Mouse (Mus musculus) CH12F3 (cell line): Measurements from ENCODE around the gene Elf5.

Experiments
- in situ Hi-C: fragments of 300-500 bp; cut with MboI; formaldehyde crosslinking; loops from 2 replicates; pipeline ENCODE4 v1.14.3; 2020; ENCODE audit warnings: low sequenced_read_pairs

The Elf5 gene

DNA sequence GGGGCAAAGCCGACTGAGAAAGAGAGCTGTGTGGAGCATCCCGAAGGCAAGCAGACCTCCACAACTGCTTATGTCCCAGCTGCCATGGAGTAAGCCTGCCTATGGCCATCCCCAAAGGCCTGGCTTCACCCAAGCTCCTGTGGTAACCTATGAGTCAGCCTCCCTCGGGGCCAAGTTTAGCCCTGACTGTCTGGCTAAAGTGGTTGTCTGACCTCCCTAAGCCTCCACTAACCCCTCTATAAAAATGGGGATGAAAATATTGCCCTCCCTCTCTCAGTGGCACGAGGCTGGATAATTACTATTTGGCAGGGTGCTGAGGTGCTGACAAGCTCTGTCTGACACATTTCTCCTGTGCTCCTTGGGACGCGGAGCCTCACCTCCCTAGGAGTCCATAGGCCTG is at the start of gene Elf5:
Gene Elf5, plus strand, starts transcription at position 341 of the 400 bp plus-strand sequence.
- in situ Hi-C loops = no loop called here

DNA sequence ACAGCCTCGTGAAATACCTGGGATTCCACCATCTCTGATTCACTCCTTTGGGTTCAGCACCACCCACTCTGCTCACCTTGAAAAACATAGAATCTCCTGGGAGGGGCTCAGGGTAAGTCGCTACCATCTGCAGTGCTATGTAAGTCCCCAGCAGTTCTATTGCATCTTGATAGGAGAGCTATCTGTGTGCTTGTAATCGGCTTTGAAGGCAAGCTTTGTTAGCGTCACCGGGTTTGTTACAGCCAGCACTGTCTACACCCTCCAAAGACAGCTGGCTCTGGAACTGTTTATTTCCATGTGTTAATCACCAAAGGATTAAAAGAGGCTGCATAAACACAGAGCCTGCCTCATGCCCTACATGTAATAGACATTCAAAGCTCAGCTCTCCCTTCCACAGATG is 38.9 kb upstream of the Elf5 start:
- in situ Hi-C loops = no loop called here

DNA sequence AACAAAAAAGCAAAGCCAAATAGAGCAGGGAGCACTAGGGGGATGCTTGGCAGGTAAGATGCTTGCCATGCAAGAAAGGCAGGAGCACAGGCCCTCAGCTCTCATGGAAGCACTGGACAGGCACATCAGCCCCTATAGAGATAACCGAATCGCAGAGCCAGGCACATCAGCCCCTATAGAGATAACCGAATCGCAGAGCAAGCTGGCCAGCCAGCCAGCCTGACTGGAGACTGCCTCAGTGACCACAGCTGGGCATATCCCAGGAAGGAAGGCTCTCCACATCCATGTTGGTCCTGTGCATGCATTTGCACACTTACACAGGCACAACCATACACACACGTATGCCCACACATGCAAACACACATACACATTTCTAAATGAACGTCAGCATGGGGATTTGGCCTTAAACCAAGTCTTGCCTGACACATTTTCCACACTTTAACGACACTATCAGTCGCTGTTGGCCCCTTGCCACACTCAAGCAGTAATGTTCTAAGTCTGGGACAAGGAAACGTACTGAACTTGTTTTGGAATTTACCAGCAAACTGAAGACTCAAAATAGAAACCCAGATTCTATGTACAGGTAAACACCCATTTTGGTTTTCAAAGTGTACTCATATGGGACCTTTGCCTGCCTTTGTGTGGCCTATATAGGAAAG is 31.9 kb upstream of the Elf5 start:
- in situ Hi-C loops = no loop called here

GRCm38 (mm10) chr2:103382174-103382573 is 29.3 kb upstream of the Elf5 start:
- in situ Hi-C loops = no loop called here

- in situ Hi-C loops = no loop called here
These were observed 23.6 kb upstream of the Elf5 start for GRCm38 (mm10) chr2:103387881-103388280.

DNA sequence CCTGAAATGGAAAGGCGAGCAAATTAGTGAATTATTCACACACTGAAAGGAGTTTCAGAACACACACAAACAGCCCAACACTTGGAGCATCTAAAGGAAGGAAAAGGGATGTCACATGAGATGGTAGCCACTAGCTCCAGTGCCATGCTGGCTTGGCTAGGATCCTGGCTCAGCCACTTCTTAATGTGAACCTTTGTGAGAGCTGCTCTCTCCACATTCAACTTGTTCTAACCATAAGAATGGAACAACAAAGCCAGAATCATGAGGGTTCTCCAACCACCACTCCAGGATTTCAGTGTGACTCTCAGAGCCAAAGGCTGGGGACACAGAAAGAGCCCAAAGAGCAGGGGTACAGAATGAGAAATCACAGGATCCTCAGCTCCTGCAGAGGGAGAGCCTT is 23.2 kb upstream of the Elf5 start:
- in situ Hi-C loops = no loop called here

DNA sequence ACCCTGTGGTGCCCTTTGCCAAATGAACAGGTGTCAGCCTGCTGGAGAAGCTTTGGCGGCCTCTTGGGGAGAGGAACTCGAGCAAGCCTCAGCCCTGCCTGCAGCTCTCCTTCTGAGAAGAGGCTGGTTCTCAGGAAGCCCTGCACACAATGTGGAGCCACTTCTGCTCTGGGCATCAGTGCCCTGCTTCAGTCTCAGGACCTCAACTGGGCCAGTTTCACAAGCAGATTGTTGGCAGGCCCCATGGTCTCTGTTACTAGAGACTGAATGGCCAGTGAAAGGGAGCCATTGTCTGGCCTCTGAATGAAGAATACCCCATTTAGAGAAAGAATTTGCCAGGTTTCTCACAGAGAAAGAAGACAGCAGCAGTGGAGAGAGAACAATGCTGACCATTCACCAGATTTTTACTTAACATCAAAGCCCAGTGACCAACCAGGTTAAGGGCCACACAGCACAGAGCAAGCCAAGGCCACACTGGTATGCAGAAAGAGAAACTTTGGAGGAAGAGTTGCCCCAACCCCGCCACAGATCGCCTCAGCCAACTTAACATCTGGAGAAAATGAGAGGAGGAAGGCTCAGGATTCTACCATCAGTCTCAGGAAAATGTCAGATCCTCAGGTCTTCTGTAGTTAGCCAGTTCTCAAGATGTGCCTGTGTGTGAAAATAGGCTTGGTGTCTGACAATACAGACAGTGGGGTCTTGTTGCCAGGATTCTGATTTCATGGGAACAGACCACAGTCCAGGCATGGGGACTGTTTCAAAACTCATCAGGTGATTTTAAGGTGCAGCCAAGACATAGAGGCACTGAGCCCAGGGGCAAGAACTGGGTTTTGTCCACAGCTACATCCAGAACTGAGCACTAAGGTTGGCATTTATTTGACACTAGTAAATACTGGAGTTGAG is 21.2 kb upstream of the Elf5 start:
- in situ Hi-C loops = no loop called here

DNA sequence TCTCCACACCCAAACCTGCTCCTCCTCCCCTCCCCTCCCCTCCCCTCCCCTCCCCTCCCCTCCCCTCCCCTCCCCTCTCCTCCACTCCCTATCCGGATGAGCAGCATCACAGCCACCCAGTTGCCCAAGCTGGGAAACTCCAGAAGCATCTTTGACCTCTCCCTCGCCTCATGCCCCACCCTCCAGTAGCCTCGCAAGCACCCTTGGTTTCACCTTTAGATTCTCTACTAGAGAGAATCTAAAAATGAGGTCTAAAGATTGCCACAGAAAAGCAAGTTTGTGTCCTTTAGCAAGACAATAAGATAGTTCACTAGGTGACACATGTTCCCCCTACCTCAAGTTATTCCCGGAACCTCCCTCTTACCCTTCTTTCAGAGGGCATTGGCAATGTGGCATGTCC is 19.9 kb upstream of the Elf5 start:
- in situ Hi-C loops = no loop called here

GRCm38 (mm10) chr2:103398110-103398509 is 13.4 kb upstream of the Elf5 start:
- in situ Hi-C loops = no loop called here

DNA sequence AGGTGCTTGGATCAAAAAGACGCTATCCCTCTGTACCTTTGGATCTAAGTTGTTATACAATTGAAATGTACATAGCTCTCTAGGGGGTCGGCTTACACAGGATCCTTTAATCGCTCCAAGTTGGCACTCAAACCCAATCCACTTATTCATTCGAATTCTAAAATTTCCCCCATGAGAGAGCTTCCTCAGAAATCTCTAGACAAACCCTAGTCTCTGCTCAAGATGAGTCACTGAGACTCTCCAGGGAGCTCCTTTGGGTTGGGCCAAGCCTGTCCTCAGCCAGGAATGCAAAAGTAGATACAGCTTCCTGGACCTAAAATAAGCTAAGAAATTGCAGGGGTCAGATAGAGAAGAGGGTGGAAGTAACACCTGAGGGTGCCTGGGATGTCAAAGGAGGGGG is 10.8 kb upstream of the Elf5 start:
- in situ Hi-C loops = no loop called here

- in situ Hi-C loops = no loop called here
These were observed 5.2 kb upstream of the Elf5 start for GRCm38 (mm10) chr2:103406239-103406638.

DNA sequence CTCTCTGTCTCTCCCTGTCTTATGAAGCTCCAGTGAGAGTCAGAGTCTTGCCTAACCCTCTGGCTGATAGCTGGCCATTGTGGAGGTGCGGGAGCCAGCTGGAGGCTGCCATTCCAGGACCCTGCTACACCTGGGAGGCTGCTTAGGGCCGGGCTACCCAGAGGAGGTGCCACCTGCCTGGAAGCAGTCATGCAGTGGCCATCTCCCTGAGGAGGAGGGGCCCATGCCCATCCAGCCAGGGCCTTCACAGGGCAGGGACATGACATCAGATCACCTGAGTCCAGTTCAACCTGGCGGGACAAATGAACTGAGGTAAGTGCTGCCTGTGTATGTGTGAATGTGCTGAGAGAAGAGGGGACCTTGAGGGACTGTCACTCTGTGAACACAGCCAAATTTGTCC is 328 bp downstream of the Elf5 start:
- in situ Hi-C loops = no loop called here

- in situ Hi-C loops = no loop called here
These were observed 1.9 kb downstream of the Elf5 start for GRCm38 (mm10) chr2:103413381-103413780.

- in situ Hi-C loops = no loop called here
These were observed 4.3 kb downstream of the Elf5 start for GRCm38 (mm10) chr2:103415774-103416173.

GRCm38 (mm10) chr2:103420650-103421507 is 9.4 kb downstream of the Elf5 start:
- in situ Hi-C loops = no loop called here

GRCm38 (mm10) chr2:103423884-103424283 is 12.4 kb downstream of the Elf5 start:
- in situ Hi-C loops = no loop called here

DNA sequence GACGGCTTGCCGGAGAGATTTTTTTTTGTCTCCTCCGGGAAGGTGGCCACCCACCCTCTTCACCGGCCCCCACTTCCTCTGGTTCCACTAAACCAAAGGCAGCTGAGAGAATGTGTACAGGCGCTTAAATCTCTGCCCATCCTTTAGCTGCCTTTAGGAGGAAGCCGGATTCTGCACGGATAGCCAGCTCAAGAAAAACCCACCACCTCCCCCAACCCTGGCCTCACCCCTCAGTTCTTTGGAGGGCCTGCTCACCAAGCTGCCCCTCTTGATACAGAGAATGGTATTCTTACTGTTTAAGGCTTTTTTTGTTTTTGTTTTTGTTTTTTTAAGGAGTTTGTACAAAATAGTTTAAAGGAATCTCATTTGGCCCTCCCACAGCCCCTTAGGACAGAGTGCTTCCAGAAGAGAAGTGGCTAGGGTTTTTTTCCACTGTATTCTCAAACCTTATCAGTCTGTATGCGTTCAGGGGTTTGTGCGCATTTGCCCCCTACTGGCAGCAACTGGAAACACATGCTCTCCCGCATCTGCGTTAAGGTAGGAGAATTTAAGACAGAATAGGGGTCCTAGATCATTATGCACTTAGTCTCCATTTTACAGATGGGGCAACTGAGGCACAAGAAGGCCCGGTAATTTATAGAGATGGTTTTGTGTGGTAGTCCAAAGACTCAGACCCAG is 13.0 kb downstream of the Elf5 start:
- in situ Hi-C loops = no loop called here

- in situ Hi-C loops = no loop called here
These were observed 14.1 kb downstream of the Elf5 start for GRCm38 (mm10) chr2:103425456-103426063.

DNA sequence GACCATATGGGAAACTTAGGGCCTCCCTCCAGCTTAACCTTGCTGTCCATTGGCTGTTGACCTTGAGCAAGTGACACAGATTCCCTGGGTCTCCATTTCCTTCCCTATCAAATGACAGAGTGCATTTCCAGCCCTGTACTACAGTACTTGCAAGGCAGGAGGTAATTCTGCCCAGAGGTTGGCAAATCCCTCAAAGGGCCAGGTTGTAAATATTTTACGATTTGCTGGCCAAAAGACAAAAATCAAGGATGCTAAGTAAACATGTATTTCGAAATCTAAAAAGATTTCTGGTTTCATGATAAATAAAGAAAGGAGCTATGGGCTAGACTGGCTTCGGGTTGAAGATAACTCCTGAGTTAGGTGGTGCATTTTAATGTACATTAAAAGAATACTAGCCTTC is 16.9 kb downstream of the Elf5 start:
- in situ Hi-C loops = no loop called here

GRCm38 (mm10) chr2:103430712-103431111 is 19.2 kb downstream of the Elf5 start:
- in situ Hi-C loops = no loop called here
